Mouse (Mus musculus): ENCODE results near the gene Lkaaear1. TPM values are rescaled to one million over a fixed set of nuclear protein-coding genes. Genes with fewer than 3 reads are reported as not detected.

Lkaaear1 gene
- not detected in 2 replicates for polyA plus RNA-seq (2012; ENCODE audit: low replicate concordance)

DNA sequence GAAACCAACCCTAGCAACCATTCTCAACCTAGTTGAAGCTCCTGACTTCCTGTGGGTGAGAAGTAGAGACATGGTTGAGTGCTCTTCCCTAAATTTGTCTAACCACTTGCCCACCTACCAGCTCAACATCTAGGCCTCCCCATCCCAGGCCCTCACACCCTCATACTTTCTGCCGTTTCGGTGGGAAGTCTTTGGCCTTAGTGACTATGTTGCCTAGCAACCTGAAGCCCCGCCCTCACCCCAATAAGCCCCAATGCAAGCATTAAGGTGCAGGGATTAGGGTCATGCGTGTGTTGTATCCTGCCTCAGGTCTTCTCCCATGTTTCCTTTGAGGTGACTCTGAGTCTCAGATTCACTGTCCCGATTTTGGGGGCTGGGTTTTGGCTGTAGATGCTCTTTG, at the start of gene Lkaaear1:
Gene Lkaaear1 (minus strand): TSS at position 202 of the 400 bp plus-strand sequence.

DNA sequence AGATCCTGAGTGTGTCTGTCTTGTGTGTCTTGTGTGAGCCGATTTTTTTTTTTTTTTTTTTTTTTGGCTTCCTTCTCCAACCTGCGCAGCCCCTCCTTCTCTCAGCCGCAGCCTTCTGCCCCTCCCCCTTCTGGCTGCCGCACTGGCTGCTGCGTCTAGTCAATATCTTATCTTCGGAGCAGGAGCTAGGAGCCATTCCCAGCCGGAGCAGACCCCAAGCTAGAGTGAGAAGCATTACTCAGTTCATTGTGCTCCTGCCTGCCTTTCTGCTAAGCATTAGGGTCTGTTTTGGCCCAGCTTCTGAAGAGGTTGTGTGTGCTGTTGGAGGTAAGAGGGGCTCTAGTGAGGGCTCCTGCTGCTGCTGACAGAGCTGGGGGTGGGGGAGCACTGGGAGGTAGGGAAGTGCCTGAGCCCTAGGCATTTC, 16.7 kb upstream of the Lkaaear1 start, which contains the start of gene Oprl1:
Gene Oprl1 (plus strand): TSS at position 114 of the 424 bp plus-strand sequence.

DNA sequence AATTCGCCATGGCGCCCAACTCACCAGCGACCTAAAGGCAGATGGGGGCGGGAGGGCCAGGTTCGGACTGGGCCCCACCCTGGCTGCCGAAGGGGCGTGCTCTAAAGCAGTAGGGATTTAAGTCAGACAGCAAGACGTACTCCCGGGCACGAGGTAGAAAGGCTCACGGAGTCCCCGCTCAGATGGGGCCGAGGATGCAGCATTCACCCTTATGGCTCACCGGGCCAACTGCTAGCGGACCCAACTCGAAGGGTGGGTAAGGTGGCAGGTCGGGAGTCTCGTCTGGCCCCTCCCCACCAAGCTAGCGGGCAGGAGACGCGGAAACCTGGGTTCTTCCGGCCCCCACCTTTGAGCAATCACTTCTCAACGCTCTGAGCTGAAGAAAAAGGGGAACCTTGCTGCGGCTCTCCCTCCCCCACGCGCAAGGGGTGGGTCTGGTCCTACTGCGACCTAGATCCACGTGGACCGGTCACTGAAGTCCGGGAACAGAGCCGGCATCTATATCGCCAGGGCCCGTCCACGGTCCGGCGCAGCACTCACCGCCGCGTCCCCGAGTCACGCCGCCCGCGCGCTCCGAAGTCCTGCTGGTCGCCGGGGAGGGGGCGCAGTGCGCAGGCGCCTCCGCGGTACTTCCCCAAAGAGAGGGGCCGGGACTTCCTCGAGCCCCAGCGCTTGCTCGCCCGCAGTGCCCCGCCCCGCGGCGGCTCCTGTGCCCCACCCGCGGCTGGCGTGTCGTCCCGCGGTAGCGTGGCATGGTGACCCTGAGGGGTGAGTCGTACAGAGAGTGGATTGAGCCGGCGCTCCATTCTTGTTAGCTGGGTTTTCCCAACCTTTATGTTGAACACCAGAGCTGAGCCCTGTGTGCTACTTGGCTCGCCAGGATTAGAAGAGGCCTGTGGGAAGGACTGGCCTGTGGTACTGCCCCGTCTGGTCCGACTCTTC, 4.6 kb downstream of the Lkaaear1 start, which contains the start of gene Rgs19:
Gene Rgs19 (minus strand): TSS at position 639 of the 942 bp plus-strand sequence.

DNA sequence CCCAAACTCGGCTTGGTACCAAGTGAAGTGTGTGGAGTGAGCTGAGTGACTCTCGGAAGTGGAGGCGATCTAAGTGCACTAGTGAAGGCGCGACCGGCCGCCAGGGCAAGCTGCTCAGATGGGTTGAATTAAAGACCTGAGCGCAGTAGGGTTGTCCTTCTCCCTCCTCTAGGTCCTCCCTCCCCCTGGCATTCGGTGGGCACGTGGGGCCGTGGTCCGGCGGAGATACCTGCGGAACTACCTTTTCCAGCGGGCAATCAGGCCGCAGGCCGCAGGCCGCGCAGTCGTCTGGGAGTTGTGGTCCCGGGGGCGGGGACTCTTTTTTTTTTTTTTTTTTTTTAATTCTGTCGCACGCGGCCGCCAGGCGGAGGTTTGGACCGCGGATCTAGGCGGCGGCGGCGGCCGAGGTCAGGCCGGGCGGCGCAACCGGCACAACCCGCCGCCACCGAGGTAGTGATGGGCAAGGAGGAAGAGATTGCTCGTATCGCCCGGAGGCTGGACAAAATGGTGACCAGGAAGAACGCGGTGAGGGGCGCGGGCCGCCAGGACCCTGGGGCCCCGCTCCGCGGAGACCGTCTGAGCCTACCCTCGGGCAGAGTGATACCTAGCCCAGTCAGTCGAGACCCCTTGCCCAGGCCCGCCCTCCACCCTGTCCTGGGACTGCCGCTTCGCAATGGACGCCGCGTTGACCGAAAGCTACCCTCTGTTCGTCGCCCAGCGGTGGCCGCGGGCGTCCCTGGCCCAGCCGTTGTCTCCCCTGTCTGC, 18.1 kb downstream of the Lkaaear1 start, which contains the start of gene Tcea2:
Gene Tcea2 (plus strand): TSS at position 360 of the 765 bp plus-strand sequence.

DNA sequence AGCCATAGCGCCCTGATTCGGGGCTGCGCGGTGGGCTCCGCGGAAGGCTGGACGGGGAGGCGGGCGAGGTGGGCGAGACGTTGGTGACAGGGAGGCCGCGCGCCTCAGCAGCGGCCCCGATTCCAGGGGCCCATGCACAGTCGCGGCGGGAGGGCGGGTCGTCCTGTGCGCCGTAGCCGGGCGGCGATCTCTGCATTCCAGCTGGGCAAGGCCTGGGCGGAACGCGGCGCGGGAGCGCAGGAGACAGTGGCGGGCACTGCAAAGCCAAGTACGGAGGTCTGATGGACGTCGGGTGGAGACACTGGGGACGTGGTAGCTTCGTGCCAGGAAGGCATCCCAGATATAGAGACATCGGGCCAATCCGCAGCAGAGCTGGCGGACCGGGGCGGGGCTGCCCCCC, 26.9 kb downstream of the Lkaaear1 start, which contains the start of gene Sox18:
Gene Sox18 (minus strand): TSS at position 315 of the 400 bp plus-strand sequence.

DNA sequence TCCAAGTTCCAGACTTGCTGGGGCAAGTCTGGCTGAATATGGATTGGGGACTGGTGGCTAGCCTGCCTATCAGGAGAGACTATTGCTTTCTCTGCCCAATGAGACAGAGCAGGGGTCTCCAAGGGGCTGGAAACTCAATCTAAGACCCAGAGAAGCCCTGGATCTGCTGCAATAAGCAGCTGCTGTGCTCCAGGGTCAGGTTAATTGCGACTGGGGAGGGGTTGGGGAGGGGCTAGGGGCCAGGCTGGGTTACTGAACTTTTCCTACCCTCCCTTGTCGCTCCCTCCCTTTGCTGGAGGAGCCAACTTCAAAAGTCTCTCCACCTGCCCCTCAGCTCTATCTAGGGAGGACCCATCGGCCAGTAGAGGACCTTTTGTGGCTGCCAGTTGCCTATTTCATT, 41.5 kb downstream of the Lkaaear1 start, which contains the start of gene Gm29797:
Gene Gm29797 (plus strand): TSS at position 301 of the 400 bp plus-strand sequence.

Other genes starting within 250 kb of the Lkaaear1 start
- 5.7 and 8.6 TPM in 2 replicates for gene Zbtb46, start 239.0 kb downstream of the Lkaaear1 start, polyA plus RNA-seq (2012; ENCODE audit: low replicate concordance)
- gene Abhd16b, start 205.2 kb downstream of the Lkaaear1 start, polyA plus RNA-seq (2012; ENCODE audit: low replicate concordance): 0.13 TPM in 1 of 2 replicates, not detected in the other
- 4.8 and 42.6 TPM in 2 replicates for gene Tpd52l2, start 201.3 kb downstream of the Lkaaear1 start, polyA plus RNA-seq (2012; ENCODE audit: low replicate concordance)
- 35.7 and 46.0 TPM in 2 replicates for gene Dnajc5, start 178.0 kb downstream of the Lkaaear1 start, polyA plus RNA-seq (2012; ENCODE audit: low replicate concordance)
- 57.4 and 68.8 TPM in 2 replicates for gene Uckl1, start 113.5 kb downstream of the Lkaaear1 start, polyA plus RNA-seq (2012; ENCODE audit: low replicate concordance)
- gene Prpf6, start 106.6 kb downstream of the Lkaaear1 start, polyA plus RNA-seq (2012; ENCODE audit: low replicate concordance): 6.2 and 14.6 TPM in 2 replicates
- 31.7 and 74.3 TPM in 2 replicates for gene Zfp512b, start 105.6 kb downstream of the Lkaaear1 start, polyA plus RNA-seq (2012; ENCODE audit: low replicate concordance)
- gene Samd10, start 99.2 kb downstream of the Lkaaear1 start, polyA plus RNA-seq (2012; ENCODE audit: low replicate concordance): 2.7 and 4.1 TPM in 2 replicates
- not detected in 2 replicates for gene Gm29797, start 41.4 kb downstream of the Lkaaear1 start, polyA plus RNA-seq (2012; ENCODE audit: low replicate concordance)
- gene Sox18, start 26.8 kb downstream of the Lkaaear1 start, polyA plus RNA-seq (2012; ENCODE audit: low replicate concordance): 18.1 and 21.4 TPM in 2 replicates
- gene Tcea2, start 18.1 kb downstream of the Lkaaear1 start, polyA plus RNA-seq (2012; ENCODE audit: low replicate concordance): 2.7 and 6.8 TPM in 2 replicates
- 21.6 and 66.2 TPM in 2 replicates for gene Rgs19, start 4.5 kb downstream of the Lkaaear1 start, polyA plus RNA-seq (2012; ENCODE audit: low replicate concordance)
- gene Oprl1, start 16.6 kb upstream of the Lkaaear1 start, polyA plus RNA-seq (2012; ENCODE audit: low replicate concordance): not detected in 2 replicates
- not detected in 2 replicates for gene Myt1, start 64.9 kb upstream of the Lkaaear1 start, polyA plus RNA-seq (2012; ENCODE audit: low replicate concordance)
- gene Pcmtd2, start 139.4 kb upstream of the Lkaaear1 start, polyA plus RNA-seq (2012; ENCODE audit: low replicate concordance): 2.9 and 12.9 TPM in 2 replicates
- gene Polr3k, start 165.9 kb upstream of the Lkaaear1 start, polyA plus RNA-seq (2012; ENCODE audit: low replicate concordance): 4.5 TPM in 1 of 2 replicates, not detected in the other

All from leukemia stem cell, adult 10-12 weeks (primary cell).